Mouse (Mus musculus): ENCODE results near the gene Abca7.
"Not testable (repeated sequence)": the region's sequence is repeated elsewhere in the genome, so short reads cannot be mapped to it uniquely, and the experiment has no call there.

The Abca7 gene

DNA sequence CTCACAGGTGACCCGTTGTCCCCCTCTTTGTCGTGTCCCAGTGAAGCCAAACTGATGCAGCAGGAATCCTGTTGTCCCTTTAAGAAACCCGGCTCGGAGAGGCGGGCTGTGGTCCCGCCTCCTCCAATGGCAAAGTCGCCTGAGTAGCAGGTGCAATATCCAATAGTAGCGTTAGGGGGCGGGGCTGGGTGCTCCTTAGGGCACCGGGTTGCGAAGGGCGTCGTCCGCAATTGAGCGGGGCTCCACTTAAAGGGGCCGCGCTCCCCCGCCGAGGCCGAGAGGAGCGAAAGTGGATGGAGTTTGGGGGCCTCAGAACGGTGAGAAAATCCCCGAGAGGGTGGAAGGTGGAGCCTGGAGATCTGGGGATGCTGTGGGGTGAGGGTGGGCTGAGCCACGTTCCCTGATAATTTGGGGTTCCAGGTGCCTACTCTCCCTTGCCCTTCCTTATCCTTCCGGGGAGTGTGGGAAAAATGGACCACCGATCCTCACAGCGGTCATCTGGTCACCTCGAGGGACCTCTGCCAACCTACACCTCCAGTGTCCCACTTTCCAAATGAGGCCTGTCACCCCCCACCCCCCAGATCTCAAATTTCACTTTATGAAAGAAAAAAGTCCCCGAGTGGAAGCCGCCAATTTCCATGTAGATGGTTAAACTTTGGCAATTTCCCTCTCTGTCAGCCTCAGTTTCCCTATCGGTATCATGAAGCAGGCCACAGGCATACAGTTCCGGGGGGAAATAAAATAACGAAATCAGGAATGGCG, at the start of gene Abca7:
TSS of gene Abca7 (plus strand) at position 223 of the 762 bp plus-strand sequence.
- DNase-seq (ENCODE audit: low spot score): peak; percentile 96

GRCm38 (mm10) chr10:79946752-79947322, 49.5 kb upstream of the Abca7 start:
- DNase-seq (ENCODE audit: low spot score): no peak

- no peak for DNase-seq (ENCODE audit: low spot score)
These were observed 48.8 kb upstream of the Abca7 start for GRCm38 (mm10) chr10:79947502-79947901.

DNA sequence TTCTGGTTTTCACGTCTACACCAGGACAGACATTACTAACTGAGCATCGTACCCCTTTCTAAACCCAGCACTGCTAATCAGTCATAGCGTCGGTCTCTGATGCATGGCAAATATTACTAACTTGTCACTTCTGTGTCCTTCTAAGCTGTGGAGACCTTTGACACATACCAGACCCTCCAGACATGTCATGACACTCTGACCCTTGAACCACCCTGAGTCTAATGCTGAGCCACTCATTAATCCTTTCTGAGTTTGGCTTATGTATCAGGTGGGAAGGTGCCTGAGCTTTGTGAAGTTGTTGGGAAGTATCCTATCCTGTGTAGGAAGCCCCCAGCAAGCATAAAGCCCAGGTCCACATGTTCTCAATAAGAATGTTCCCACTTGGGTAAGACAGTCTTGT, 46.4 kb upstream of the Abca7 start:
- no peak for DNase-seq (ENCODE audit: low spot score)

DNA sequence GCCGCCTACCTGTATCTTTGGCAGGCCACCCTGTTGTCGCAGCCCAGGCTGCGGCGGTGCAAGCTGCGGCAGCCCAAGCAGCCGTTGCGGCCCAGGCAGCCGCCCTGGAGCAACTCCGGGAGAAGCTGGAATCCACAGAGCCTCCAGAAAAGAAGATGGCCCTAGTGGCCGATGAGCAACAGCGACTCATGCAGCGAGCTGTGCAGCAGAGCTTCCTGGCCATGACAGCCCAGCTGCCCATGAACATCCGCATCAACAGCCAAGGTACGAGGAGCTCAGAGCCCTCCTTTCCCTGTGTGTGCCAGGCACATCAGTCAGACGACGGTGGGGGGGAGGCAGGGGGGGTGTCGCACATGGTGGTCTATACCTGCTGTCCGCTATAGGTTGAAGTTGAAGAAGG, 45.6 kb upstream of the Abca7 start:
- no peak for DNase-seq (ENCODE audit: low spot score)

DNA sequence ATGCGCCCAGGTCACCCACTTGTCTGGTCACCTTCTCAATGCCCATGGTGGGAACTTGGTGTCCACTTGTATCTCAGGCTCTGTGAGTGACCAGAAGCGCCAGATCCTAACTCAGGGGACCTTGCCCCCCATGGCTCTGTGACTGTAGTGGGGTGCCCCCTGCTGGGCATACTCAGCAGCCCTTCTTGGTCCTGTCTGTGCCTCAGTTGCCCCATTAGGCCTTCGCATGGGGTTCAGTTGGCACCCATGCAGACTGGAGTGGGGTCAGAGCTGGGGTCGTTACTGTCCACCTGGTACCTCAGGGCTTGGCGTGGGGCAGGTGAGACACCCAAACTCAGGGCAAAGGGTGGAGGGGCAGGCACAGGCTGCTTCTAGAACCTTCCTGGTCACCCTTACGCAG, 42.3 kb upstream of the Abca7 start:
- DNase-seq (ENCODE audit: low spot score): peak; percentile 52

DNA sequence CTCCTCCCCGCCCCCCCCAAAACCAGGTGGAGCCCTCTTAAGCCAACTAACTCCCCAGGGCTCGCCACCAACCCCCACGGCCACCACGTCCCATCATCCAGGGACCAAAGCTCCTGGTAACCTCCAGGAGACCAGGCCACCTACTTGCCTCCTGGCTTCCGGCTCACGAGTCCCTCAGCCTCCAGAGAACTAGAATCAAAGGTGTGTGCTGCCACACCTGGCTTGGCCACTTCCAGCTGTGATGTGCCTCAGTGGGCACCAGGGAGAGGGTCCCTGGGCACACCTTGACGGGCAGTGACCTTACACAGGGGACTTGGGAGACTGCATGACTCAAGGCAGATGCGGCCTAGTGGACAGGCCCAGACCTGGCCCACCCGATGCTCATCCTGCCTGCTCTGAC, 40.6 kb upstream of the Abca7 start:
- no peak for DNase-seq (ENCODE audit: low spot score)

GRCm38 (mm10) chr10:79956643-79957154, 39.6 kb upstream of the Abca7 start:
- DNase-seq (ENCODE audit: low spot score): no peak

- peak; percentile 79 for DNase-seq (ENCODE audit: low spot score)
These were observed 38.0 kb upstream of the Abca7 start for GRCm38 (mm10) chr10:79958140-79958816.

GRCm38 (mm10) chr10:79959412-79959811, 36.9 kb upstream of the Abca7 start:
- DNase-seq (ENCODE audit: low spot score): not testable (repeated sequence)

DNA sequence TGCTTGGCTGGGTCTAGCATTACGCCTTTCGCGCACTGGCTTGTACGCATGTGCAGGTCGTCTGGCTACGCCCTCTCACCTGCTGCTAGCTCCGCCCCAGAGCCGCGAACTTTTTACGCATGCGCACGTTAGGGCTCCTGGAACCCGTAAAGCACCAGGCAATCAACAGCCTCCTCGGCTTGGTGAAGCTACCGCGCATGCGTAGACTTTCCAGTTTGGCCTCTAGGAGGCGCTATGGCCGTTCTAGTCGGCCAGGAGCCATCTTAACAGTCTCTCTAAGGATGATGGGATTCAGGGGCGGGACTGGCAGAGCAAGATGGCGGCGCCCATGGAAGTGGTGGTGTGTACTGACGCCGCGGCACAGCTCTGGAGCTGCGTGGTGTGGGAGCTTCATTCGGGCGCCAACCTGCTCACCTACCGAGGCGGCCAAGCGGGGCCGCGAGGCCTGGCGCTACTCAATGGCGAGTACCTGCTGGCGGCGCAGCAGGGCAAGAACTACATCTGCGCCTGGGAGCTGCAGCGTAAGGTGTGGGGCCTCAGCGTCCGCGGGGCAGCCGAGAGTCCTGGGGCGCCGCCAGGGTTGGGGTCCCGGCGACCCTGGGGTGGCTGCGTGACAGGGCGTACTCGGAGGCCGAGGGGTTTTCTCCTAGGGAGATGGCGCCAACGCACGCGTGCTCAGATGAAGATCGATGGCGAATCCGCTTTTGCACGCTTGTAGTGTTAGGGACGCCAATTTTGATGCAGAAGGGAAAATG, 36.3 kb upstream of the Abca7 start, which contains the start of gene Wdr18:
TSS of gene Wdr18 (plus strand) at position 306 of the 755 bp plus-strand sequence.
- peak; percentile 100 for DNase-seq (ENCODE audit: low spot score)

DNA sequence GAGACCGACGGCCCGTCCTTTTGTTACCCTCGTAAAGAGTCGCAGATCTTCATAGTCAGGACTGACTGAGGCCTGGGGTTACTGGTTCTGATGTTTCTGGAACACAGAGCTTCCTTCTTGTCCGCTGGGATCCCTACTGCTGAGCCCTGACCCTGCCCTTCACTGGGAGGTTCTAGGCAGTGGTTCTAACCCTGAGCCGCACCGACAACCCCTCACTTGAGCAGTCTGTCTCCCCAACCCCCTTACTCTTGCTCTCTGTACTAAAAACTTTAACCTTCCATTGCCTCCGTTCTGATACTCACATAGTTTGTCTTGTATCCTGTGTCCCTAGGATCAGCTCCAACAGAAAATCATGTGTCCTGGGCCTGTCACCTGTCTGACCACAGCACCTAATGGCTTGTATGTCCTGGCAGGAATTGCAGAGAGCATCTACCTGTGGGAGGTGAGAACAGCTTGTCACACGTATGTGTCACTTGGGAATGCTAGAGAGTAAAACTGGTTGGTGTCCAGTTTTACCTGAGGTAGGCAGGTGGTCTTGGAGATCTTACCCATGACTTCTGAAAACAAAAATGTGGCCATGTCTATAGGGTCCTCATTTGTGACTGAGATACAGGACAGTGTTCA, 35.5 kb upstream of the Abca7 start:
- DNase-seq (ENCODE audit: low spot score): no peak

DNA sequence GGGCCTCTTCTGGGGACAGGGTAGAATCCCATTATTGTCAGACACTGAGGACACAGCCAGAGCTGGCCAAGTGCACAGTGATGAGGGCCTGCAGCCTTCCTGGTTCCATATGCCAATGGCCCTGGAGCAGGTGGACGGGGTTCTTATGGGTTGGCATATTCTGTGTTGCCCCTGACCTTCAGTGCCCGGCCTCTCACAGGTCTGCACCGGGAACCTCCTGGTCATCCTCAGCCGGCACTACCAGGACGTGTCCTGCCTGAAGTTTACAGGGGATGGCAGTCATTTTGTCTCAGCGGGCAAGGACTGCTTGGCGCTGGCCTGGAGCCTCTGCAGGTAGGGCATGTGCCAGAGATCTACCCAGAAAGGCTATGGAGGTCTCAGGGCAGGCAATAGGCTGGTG, 31.6 kb upstream of the Abca7 start:
- DNase-seq (ENCODE audit: low spot score): no peak

GRCm38 (mm10) chr10:79965325-79965724, 31.0 kb upstream of the Abca7 start:
- DNase-seq (ENCODE audit: low spot score): no peak

DNA sequence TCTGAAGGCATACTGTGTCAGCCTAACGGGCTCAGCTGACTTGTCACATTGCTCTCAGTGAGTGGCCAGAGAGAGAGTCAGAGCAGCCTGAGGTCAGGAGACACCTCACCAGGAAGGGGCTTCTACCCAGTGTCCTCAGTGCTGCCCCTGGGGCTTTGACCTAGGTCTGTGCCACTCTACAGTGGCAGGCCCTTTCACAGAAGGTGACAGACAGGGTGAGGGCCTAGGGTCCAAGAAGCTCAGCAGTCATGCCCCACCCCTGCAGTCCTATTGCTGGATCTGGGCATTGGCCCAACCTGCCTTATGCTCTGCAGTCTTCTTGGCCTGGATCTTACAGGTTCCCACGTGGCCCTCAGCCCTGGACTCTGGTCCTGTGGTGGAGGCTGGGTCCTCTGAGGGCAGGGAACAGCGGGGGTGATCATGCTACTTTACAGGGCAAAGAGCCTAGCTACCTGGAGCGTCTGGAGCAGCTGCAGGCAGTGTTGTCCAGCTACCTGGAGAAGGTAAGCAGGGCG, 29.4 kb upstream of the Abca7 start:
- DNase-seq (ENCODE audit: low spot score): no peak

DNA sequence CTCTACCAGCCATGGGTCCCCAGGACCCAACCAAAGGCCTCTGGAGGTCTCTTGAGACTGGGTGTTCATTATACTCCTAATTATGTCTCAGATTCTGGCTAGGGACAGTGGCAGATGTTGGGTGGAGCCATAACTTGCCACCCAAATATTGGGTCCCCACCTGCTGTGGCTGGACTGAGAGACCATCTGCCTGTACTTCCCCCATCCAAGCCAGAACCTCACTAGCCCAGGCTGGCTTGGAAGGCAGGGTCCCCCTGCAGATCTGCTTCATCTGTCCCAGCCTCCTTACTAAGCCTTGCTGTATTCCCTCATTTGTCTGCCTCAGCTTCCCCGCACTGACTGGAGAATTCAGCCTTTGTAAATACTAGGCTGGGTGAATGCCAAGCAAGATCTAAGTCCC, 28.1 kb upstream of the Abca7 start:
- no peak for DNase-seq (ENCODE audit: low spot score)

DNA sequence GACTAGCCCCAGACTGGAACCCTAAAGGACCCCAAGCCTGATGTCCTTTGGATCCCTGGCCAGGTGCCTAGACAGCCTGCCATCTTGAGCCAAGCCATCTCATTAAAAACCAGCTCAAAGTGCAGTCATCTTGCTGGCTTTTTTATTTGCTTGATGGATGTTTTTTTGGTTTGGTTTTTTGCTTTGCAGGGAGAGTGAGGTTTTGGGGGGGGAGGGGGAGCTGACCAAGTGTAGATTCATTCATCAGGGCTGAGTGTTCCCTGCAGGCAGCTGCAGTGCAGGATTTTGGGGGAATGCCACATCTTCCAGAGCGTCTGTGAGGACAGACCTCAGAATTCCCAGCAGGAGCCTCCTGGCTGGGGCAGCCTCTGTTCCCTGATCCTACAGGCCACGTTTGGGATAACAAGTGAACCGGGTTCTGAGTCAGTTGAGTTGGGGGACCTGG, 27.1 kb upstream of the Abca7 start:
- no peak for DNase-seq (ENCODE audit: low spot score)

- no peak for DNase-seq (ENCODE audit: low spot score)
These were observed 25.7 kb upstream of the Abca7 start, which contains the start of gene Grin3b for GRCm38 (mm10) chr10:79970415-79971182. Grin3b (plus strand) TSS chr10:79970715.

- no peak for DNase-seq (ENCODE audit: low spot score)
These were observed 25.2 kb upstream of the Abca7 start for GRCm38 (mm10) chr10:79971183-79971497.

GRCm38 (mm10) chr10:79972831-79973230, 23.5 kb upstream of the Abca7 start:
- DNase-seq (ENCODE audit: low spot score): no peak

DNA sequence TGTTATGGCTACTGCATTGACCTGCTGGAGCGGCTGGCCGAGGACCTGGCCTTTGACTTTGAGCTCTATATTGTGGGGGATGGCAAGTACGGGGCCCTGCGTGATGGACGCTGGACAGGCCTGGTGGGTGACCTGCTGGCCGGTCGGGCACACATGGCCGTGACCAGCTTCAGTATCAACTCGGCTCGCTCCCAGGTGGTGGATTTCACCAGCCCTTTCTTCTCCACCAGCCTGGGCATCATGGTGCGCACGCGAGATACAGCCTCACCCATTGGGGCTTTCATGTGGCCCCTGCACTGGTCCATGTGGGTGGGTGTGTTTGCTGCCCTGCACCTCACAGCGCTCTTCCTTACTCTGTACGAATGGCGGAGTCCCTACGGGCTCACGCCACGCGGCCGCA, 22.2 kb upstream of the Abca7 start:
- no peak for DNase-seq (ENCODE audit: low spot score)

All from layer of hippocampus, adult 11-12 months (tissue).